In the genomic region with DNA sequence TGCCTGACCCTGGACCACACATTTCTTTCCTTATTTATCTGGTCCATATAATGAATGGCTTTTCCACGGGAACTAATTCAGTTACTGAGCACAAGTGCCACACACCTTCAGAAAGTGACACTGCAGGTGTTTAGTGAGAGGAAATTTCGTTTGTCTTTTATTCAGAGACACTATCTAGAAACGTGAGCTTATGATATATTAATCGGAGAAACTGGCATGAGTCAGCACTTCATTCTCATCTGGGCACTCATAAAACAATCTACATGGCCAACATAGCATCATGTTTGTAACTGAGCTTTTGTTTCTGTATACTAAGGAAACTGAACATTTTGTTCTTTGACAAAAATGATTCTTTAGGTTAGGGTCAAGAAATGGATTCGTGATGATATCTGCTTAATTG, we compare ENCODE assay signal across 27 mouse cellular contexts. TPM values are rescaled to one million over a fixed set of nuclear protein-coding genes. Genes with fewer than 3 reads are reported as not detected.
"Had no signal": no experiment of that assay in that cellular context is flagged by ENCODE, and none has a peak within 500 bp of the region (broad histone marks: within the 10 kb centered on the region; RNA-seq: fewer than 3 reads in every experiment).

No protein-coding gene starts in this region.

- H3K9ac ChIP-seq: hindbrain, embryonic 12.5 days; hindbrain, embryonic 14.5 days; kidney, embryonic 15.5 days; limb, embryonic 13.5 days; limb, embryonic 15.5 days; liver, embryonic 12.5 days; liver, embryonic 14.5 days had no signal

- H3K4me1 ChIP-seq: hindbrain, embryonic 10.5 days had no signal

- ATAC-seq: forebrain, embryonic 16.5 days; hindbrain, embryonic 16.5 days; intestine, embryonic 16.5 days; liver, embryonic 12.5 days had no signal

- H3K4me2 ChIP-seq: hindbrain, embryonic 12.5 days; hindbrain, embryonic 14.5 days; kidney, embryonic 15.5 days; limb, embryonic 13.5 days; limb, embryonic 15.5 days; liver, embryonic 12.5 days had no signal

- DNase-seq: gastrocnemius, postnatal 14 days; heart, postnatal 36 days; kidney, adult 11 months; kidney, adult 2 months; kidney, adult 9 months; kidney, postnatal 14 days; kidney, postnatal 36 days; layer of hippocampus, adult 9-11 months; layer of hippocampus, postnatal 36 days; left cerebral cortex, postnatal 4 days; lung, adult 18-20 months had no signal

- H3K36me3 ChIP-seq: hindbrain, embryonic 10.5 days; hindbrain, embryonic 12.5 days; kidney, embryonic 15.5 days; limb, embryonic 15.5 days; liver, embryonic 12.5 days had no signal

- H3K4me3 ChIP-seq: hindbrain, embryonic 10.5 days; hindbrain, embryonic 12.5 days; kidney, embryonic 15.5 days; limb, embryonic 13.5 days; limb, embryonic 15.5 days; liver, embryonic 12.5 days had no signal

- H3K27me3 ChIP-seq: hindbrain, embryonic 12.5 days; kidney, embryonic 15.5 days; limb, embryonic 13.5 days; limb, embryonic 15.5 days; liver, embryonic 12.5 days had no signal

- H3K9me3 ChIP-seq: hindbrain, embryonic 10.5 days; hindbrain, embryonic 12.5 days; kidney, embryonic 15.5 days; limb, embryonic 13.5 days; limb, embryonic 15.5 days; liver, embryonic 12.5 days had no signal

- H3K27ac ChIP-seq: hindbrain, embryonic 10.5 days; hindbrain, embryonic 12.5 days; hindbrain, embryonic 14.5 days; kidney, embryonic 15.5 days; kidney, postnatal 0 days; limb, embryonic 13.5 days; limb, embryonic 15.5 days; liver, embryonic 12.5 days; liver, embryonic 14.5 days had no signal

RNA-seq across cellular contexts. Expression of gene E130114P18Rik, which starts 35.2 kb away (rescaled TPM):
- total RNA-seq: gastrocnemius, adult 8-10 months; granulocyte monocyte progenitor cell, adult 5-6 weeks; liver, adult 2 months had no signal
- polyA plus RNA-seq: large intestine, adult 2 months; liver, adult 2 months; liver, embryonic 12.5 days; liver, embryonic 14.5 days had no signal
